Mouse (Mus musculus) forebrain, embryonic 12.5 days (tissue): ENCODE data around the gene Actn4. TPM values are rescaled to one million over a fixed set of nuclear protein-coding genes. Genes with fewer than 3 reads are reported as not detected.

Experiments used
- ATAC-seq: fragments of 200-750 bp; cut with Nextera tagmentation; 2 replicates; pipeline ENCODE4 v1.8.0; 2017; ENCODE audit warnings: moderate TSS enrichment; ENCODE audit not compliant: low FRiP score
- H3K27ac ChIP-seq: fragments of 300-500 bp; sonication (generic); 2 replicates; pipeline ENCODE4 v1.5.1; 2016; ENCODE audit warnings: mild to moderate bottlenecking
- H3K27me3 ChIP-seq: fragments of 300-500 bp; sonication (generic); 2 replicates; pipeline ENCODE4 v1.6.1; 2016; ENCODE audit warnings: mild to moderate bottlenecking
- H3K36me3 ChIP-seq: fragments of 300-500 bp; sonication (generic); replicated peaks from 2 replicates; pipeline ENCODE4 v1.6.1; 2016; ENCODE audit warnings: mild to moderate bottlenecking
- H3K4me1 ChIP-seq: fragments of 300-500 bp; sonication (generic); 2 replicates; pipeline ENCODE4 v1.6.1; 2016
- H3K4me2 ChIP-seq: fragments of 300-500 bp; sonication (generic); 2 replicates; pipeline ENCODE4 v1.6.1; 2016; ENCODE audit warnings: mild to moderate bottlenecking, moderate library complexity
- H3K4me3 ChIP-seq: fragments of 300-500 bp; sonication (generic); replicated peaks from 2 replicates; pipeline ENCODE4 v1.5.1; 2016; ENCODE audit warnings: mild to moderate bottlenecking
- H3K9ac ChIP-seq: fragments of 300-500 bp; sonication (generic); 2 replicates; pipeline ENCODE4 v1.6.1; 2016; ENCODE audit warnings: mild to moderate bottlenecking
- H3K9me3 ChIP-seq: fragments of 300-500 bp; sonication (generic); 2 replicates; pipeline ENCODE4 v1.6.1; 2016
- WGBS: fragments of 180-500 bp; shearing (Covaris S2); methylation state at CpG from one replicate; pipeline ENCODE4 v1.1.7; 2016; 5-methylcytosine and 5-hydroxymethylcytosine counted together
- polyA plus RNA-seq: library from polyadenylated mRNA; unstranded; fragments of >200 nt; fragmentation: Nextera tagmentation; extraction: Ambion mirVana; gene quantifications from 2 replicates; pipeline ENCODE4 v1.2.1, GENCODE M21; 2016

The Actn4 gene
- polyA plus RNA-seq, 1 experiment from 2014 or later: 159 TPM

DNA sequence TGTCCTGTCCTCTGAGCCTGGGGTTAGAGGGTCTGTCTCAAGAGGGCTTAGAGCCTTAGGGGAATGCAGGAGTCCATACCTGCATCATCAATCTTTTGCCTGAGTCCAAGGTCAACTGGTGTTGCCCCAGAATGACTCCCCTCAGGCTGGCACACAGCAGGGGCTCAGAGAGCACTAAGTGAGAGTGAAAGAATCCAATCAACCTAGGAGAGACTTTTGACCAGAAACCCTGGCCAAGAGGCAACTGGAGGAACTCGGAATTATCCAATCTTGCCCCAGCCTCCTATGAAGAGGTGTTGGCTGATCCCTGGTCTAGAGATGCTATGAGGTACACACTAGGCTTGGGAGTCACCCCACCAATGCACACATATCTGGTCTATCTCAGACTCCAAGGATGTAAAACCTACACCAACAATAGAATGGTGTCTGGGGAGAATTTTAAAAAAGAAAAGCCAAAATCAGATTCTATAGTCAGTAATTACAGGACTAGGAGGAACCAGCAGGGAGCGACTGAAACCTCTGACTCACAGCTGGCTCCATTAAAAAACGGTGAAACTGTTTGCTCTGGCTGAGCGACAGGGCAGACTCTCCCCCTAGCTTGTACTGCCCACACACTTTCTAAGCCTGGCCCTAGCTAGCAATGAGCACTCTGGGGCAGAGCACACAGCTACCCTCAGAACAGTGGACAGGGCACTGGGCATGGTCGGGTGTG lies 31.7 kb downstream of the Actn4 start:
- H3K9ac ChIP-seq: no peak overlapping the region
- no peak for ATAC-seq
- H3K9me3 ChIP-seq: no peaks in the 10 kb centered on the region
- no peaks in the 10 kb centered on the region for H3K27me3 ChIP-seq
- H3K4me3 ChIP-seq: no peak overlapping the region
- no peaks in the 10 kb centered on the region for H3K36me3 ChIP-seq
- H3K4me2 ChIP-seq: no peak overlapping the region
- peaks cover 35% of the 10 kb centered on the region for H3K4me1 ChIP-seq
- WGBS: 57% methylated on average over 5 of the region's 5 CpGs
- H3K27ac ChIP-seq: peak overlapping the region; percentile 9; the same call in 1 of the 2 replicates

DNA sequence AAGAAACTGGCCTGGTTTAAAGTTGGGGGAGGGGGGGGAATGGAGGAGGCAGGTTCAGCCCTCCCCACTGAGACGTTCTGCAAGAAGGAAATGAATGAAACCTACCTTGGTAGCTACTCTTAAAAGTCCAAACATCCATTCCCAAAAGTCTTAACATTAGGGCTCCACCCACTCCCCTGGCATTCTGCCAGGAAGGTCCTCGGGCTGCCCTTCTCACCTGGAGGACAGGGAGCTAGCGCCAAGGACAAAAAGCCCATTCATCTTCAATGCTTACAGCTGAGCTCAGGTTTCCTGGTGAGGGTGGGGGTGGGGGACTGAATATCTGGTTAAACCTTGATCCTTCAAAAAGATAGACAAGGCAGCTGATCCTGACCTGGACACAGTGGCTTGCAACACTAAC lies 32.8 kb downstream of the Actn4 start:
- no peak overlapping the region for H3K9ac ChIP-seq
- peaks cover 46% of the 10 kb centered on the region for H3K4me1 ChIP-seq
- WGBS: 58% methylated on average over 3 of the region's 3 CpGs
- H3K9me3 ChIP-seq: no peaks in the 10 kb centered on the region
- no peak overlapping the region for H3K4me2 ChIP-seq
- no peaks in the 10 kb centered on the region for H3K27me3 ChIP-seq
- H3K4me3 ChIP-seq: no peak overlapping the region
- no peak for ATAC-seq
- H3K36me3 ChIP-seq: no peaks in the 10 kb centered on the region
- no peak overlapping the region for H3K27ac ChIP-seq

DNA sequence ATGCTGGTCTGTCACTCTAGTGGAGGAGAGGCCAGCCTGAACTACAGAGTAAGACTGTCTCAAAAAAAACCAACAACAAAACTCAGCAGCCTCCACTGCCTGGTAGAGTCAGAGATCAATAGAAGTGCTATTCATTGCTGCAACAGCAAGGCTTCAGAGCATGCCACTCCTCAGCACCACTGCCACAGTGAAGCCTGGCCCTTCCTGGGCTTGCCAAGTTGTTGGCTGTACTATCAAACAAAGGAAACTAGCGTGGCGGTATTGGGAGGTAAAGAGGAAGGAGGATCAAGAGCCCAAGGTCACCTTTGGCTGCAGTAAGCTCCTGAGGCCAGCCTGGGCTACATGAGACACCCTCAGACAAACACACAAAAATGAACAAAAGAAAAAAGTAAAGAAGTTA lies 36.0 kb downstream of the Actn4 start:
- H3K27me3 ChIP-seq: no peaks in the 10 kb centered on the region
- H3K36me3 ChIP-seq: no peaks in the 10 kb centered on the region; the same call in 1 of the 2 replicates
- no peaks in the 10 kb centered on the region for H3K9me3 ChIP-seq
- H3K4me3 ChIP-seq: no peak overlapping the region
- no peak overlapping the region for H3K27ac ChIP-seq
- no peak for ATAC-seq
- peaks cover 66% of the 10 kb centered on the region for H3K4me1 ChIP-seq
- no peak overlapping the region for H3K4me2 ChIP-seq
- WGBS: 68% methylated on average over 2 of the region's 2 CpGs
- H3K9ac ChIP-seq: no peak overlapping the region

DNA sequence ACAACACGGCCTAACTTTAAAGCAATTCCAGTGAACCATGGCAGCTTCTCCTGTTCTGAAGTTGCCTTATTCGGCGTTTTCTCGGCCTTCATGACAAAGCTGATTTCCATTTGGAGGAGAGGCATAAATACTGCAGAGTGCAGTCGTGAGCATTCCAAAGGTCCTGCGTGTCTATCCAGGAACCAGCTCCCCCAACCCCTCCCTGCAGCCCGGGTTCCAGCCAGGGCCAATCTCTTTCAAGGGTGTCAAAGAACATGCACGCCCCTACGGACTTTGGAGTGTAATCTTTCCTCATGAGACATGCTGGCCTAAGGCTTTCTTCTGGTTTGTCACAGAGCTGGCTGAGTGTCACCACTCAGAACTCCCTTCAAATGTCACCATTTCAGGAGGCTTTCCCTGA lies 36.8 kb downstream of the Actn4 start:
- WGBS: 45% methylated on average over 9 of the region's 9 CpGs
- Histone ChIP-seq H3K27me3 (no peaks in the 10 kb centered on the region), H3K9ac (no peak overlapping the region), H3K36me3 (no peaks in the 10 kb centered on the region; the same call in 1 of the 2 replicates), H3K9me3 (no peaks in the 10 kb centered on the region), H3K4me1 (peaks cover 62% of the 10 kb centered on the region), H3K27ac (no peak overlapping the region), H3K4me3 (no peak overlapping the region), H3K4me2 (no peak overlapping the region)
- no peak for ATAC-seq

DNA sequence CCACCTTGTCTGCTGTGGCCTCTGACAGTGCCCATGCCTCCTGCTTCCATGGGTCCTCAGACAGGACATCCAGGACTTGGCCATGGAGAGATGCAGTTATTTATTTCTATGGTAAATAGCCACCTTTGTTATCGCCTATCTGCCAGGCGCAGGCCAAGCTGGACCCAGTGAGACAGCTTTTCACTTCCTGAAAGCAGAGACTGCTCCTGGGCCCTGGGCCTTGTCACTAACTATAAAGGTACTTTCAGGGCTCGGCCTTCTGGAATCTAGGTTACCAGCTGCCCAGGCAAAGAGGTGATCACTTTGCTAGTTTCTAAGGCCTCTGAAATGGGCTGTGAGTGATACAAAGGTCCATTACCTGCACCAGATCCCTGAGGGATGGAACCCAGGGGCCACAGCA lies 37.3 kb downstream of the Actn4 start:
- Histone ChIP-seq H3K27ac (peak overlapping the region; percentile 65; the same call in 1 of the 2 replicates), H3K4me3 (no peak overlapping the region), H3K9ac (no peak overlapping the region), H3K4me2 (no peak overlapping the region), H3K27me3 (no peaks in the 10 kb centered on the region), H3K36me3 (no peaks in the 10 kb centered on the region; the same call in 1 of the 2 replicates), H3K4me1 (peaks cover 62% of the 10 kb centered on the region), H3K9me3 (no peaks in the 10 kb centered on the region)
- ATAC-seq: no peak
- WGBS: 88% methylated on average over 3 of the region's 3 CpGs

DNA sequence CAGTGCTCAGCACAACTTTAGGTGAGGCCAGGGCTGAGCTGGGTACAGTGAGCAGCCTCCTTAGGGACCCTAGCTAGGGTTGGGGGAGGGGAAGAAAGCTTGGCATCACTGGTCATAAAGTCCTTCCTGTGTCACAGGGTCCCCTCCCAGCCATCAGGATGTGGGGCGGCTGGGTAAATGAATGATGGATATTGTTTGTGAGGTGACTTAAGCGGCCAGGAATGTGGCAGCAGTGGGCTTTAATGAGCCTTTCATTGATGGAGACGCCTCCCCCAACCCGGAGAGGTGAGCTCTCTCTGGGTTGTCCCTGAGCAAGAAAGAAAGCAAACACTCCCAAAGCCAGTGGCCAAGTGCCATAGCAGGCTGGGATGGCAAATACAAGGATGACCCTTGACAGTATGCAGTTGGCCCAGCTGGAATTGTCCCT lies 38.3 kb downstream of the Actn4 start:
- no peaks in the 10 kb centered on the region for H3K9me3 ChIP-seq
- H3K27ac ChIP-seq: peak overlapping the region; percentile 65
- WGBS: 5% methylated on average over 4 of the region's 4 CpGs
- peaks cover 1% of the 10 kb centered on the region for H3K36me3 ChIP-seq
- H3K27me3 ChIP-seq: no peaks in the 10 kb centered on the region
- peak overlapping the region; percentile 15; the same call in 1 of the 2 replicates for H3K4me2 ChIP-seq
- peaks cover 60% of the 10 kb centered on the region for H3K4me1 ChIP-seq
- no peak overlapping the region for H3K4me3 ChIP-seq
- 0 out of 2 replicates have a peak, but pooled peaks have one; percentile 27 for ATAC-seq
- peak overlapping the region; percentile 36 for H3K9ac ChIP-seq

DNA sequence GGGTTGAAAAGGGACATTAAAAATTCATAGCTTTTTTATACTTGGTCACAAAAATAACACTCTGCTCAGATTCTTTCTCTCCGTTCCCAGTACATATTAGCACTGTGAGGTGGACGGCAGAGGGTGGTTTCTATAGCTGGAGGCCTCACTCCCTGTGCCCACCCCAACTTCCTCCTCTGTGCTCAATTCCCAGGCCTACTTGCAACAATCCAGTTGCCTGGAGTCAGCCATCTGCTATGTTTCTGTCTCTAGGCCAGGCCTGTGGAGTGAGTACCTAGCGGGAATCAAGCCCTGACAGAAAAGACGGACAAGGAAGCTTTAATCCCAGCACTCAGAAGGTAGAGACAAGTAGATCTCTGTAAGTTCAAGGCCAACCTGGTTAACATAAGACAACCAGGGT lies 39.5 kb downstream of the Actn4 start:
- no peak overlapping the region for H3K4me3 ChIP-seq
- H3K36me3 ChIP-seq: peaks cover 14% of the 10 kb centered on the region
- H3K9me3 ChIP-seq: no peaks in the 10 kb centered on the region
- H3K4me2 ChIP-seq: no peak overlapping the region
- H3K4me1 ChIP-seq: peaks cover 59% of the 10 kb centered on the region
- H3K9ac ChIP-seq: no peak overlapping the region
- no peak overlapping the region for H3K27ac ChIP-seq
- no peak for ATAC-seq
- 69% methylated on average over 4 of the region's 4 CpGs for WGBS
- no peaks in the 10 kb centered on the region for H3K27me3 ChIP-seq

DNA sequence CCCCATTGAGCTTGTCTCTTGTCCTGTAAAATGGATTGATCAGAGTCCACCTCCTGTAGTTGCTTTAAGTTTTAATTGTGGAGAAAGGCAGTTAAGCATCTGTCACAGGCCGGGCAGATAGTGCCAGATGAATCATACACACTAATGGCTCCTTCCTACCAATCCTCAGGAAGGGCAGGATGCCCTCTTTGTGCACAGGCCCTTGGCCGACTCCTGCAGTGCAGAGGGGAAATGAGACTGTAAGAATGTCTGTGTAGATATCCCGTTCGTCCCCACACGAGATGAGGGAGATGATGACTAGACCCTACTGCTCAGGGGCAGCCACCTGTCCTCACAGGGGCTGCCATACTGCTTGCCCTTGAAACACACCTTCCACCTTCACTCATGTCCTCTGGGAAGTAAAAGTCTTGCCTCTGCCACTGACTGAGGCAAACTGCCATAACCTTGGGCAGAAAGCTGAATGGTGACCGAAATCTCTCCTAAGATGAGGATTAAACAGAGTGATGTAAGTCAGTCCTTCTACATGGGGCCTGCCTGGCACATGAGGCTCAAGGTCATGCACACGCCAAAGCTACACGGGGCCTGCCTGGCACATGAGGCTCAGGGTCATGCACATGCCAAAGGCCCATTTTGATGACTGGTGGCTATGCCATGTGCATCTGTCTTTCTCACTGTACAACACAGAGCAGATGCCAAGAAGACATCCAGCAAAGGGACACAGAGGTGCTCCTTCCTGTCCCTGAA lies 40.2 kb downstream of the Actn4 start:
- H3K4me1 ChIP-seq: peaks cover 59% of the 10 kb centered on the region
- ATAC-seq: no peak
- no peak overlapping the region for H3K27ac ChIP-seq

DNA sequence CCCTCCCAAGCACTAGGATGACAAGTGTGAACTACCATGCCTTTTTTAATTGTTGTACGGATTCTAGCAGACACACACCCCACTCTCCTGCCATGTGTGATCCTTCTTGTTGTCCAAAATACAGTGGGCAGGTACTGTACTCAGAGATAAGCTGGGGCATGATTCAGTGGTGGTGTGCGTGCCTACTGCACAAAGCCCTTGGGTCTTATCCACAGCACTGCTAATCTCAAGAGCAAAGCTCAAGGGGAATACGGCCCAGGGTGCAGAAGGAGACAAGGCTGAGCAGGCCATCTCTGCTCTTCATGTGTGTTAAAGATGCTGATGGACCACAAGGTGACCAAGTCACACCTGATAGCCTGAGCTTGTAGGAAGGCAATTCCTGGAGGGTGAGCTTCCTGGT lies 41.0 kb downstream of the Actn4 start:
- H3K4me1 ChIP-seq: peaks cover 57% of the 10 kb centered on the region
- H3K4me3 ChIP-seq: no peak overlapping the region
- H3K4me2 ChIP-seq: no peak overlapping the region
- no peaks in the 10 kb centered on the region for H3K27me3 ChIP-seq
- 95% methylated on average over 3 of the region's 3 CpGs for WGBS
- H3K27ac ChIP-seq: no peak overlapping the region
- no peak for ATAC-seq
- peaks cover 28% of the 10 kb centered on the region for H3K36me3 ChIP-seq
- H3K9ac ChIP-seq: no peak overlapping the region
- H3K9me3 ChIP-seq: no peaks in the 10 kb centered on the region

More for the DNA sequence above, 40.2 kb downstream of the Actn4 start:
- H3K27me3 ChIP-seq: no peaks in the 10 kb centered on the region
- WGBS: 87% methylated on average over 8 of the region's 8 CpGs
- peaks cover 21% of the 10 kb centered on the region for H3K36me3 ChIP-seq
- no peak overlapping the region for H3K9ac ChIP-seq
- no peaks in the 10 kb centered on the region for H3K9me3 ChIP-seq
- no peak overlapping the region for H3K4me2 ChIP-seq
- H3K4me3 ChIP-seq: no peak overlapping the region

DNA sequence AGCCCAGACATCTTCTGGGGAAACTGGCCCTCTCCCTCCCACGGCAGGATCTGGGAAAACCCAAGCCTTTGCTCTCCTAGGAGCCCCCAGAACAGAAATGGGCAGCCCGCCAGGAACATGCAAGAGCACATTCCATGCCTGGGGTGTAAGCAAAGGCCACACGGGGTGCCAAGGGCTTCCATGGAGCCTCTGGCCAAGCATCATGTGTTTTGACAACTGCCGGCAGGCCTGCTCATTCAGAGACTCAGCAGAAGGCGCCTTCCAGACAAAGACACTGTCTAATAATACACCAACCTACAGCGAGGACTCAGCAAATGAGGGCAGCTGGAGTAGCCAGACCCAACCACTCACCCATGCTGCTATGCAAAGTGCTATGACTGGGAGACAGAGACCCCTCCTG lies 42.3 kb downstream of the Actn4 start:
- peaks cover 44% of the 10 kb centered on the region for H3K4me1 ChIP-seq
- 0 out of 2 replicates have a peak overlapping the region, but pooled peaks have one; percentile 11 for H3K4me2 ChIP-seq
- no peak overlapping the region for H3K4me3 ChIP-seq
- H3K27ac ChIP-seq: peak overlapping the region; percentile 69
- no peaks in the 10 kb centered on the region for H3K9me3 ChIP-seq
- WGBS: 18% methylated on average over 6 of the region's 6 CpGs
- no peak overlapping the region for H3K9ac ChIP-seq
- peak; percentile 81; the same call in 1 of the 2 replicates for ATAC-seq
- H3K27me3 ChIP-seq: no peaks in the 10 kb centered on the region
- peaks cover 42% of the 10 kb centered on the region for H3K36me3 ChIP-seq

DNA sequence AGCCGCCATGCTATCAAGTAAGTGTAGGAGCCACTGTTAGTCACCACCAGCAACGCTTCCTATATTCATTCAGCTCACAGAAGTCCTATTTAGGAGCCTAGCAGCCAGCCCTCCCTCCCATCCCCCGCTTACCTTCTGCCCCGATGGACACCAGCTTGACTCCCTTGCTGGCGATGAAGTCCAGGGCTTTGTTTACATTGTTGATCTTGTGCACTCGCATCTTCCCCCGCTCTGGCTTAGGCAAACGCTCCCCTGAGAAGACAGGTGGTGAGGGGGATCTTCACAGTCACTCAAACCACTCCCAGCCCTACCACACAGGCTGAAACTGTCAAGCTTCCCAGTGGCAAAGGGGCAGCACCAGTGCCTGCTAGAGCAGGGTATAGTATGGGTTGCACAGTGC lies 43.6 kb downstream of the Actn4 start:
- H3K4me3 ChIP-seq: no peak overlapping the region
- peaks cover 31% of the 10 kb centered on the region for H3K4me1 ChIP-seq
- H3K36me3 ChIP-seq: peaks cover 55% of the 10 kb centered on the region
- no peak overlapping the region for H3K9ac ChIP-seq
- H3K4me2 ChIP-seq: no peak overlapping the region
- ATAC-seq: no peak
- H3K27me3 ChIP-seq: no peaks in the 10 kb centered on the region
- H3K27ac ChIP-seq: no peak overlapping the region
- H3K9me3 ChIP-seq: no peaks in the 10 kb centered on the region
- WGBS: 88% methylated on average over 8 of the region's 8 CpGs

DNA sequence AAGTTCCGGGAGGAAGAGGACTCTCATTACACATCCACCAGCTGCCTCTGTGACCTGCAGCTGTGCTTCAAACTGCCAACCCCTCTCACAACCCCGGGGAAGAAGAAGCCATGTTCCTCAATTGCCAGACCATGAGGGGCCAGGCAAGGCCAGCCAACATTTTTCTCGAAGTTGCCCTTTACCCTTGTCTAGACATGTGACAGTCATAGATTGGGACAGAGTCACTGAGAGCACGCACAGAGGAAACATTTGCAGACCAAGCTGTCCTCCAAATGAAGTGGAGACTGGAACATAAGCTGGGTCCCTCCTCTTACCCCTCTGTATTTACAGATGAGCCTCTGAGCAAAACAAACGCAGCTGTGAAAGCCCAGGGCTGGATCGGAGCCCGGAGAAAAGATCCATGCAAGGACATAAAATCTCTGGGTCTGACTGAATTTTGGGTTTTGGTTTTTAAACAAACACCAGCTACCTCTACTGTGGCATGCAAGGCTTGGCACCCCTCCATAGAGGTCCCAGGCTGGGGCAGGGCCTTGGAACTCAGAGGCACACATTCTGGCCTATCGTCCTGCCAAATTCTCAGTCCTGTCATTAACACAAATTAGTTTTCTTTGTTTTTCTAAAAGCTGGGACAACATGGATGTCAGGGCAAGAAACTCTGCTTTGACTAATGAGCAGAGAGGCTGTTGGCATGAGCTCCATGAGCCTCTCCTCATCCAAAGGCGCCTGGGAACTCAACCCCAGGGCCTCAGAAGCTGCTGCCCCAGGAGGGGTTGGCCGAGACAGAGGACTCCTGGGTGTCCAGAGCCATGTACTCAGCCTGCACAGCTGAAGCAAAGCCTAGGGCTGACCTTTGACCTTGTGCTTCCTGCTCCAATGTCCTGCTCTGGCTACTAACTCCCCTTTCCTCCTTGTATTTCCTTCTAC lies 44.4 kb downstream of the Actn4 start:
- peaks cover 24% of the 10 kb centered on the region for H3K4me1 ChIP-seq
- ATAC-seq: no peak

More for the DNA sequence above, 44.4 kb downstream of the Actn4 start:
- H3K9me3 ChIP-seq: no peaks in the 10 kb centered on the region
- H3K9ac ChIP-seq: no peak overlapping the region
- no peak overlapping the region for H3K4me3 ChIP-seq
- WGBS: 87% methylated on average over 10 of the region's 10 CpGs
- H3K27me3 ChIP-seq: no peaks in the 10 kb centered on the region
- H3K27ac ChIP-seq: no peak overlapping the region
- peaks cover 62% of the 10 kb centered on the region for H3K36me3 ChIP-seq
- H3K4me2 ChIP-seq: no peak overlapping the region
